Mouse (Mus musculus) skeletal muscle tissue, adult 2 months (tissue): ENCODE data around the gene Mybl2.

ENCODE experiments used
- DNase-seq: peaks from one replicate; pipeline ENCODE4 v3.0.0-alpha.2; 2012; ENCODE audit warnings: low read depth, low spot score

Gene Mybl2

DNA sequence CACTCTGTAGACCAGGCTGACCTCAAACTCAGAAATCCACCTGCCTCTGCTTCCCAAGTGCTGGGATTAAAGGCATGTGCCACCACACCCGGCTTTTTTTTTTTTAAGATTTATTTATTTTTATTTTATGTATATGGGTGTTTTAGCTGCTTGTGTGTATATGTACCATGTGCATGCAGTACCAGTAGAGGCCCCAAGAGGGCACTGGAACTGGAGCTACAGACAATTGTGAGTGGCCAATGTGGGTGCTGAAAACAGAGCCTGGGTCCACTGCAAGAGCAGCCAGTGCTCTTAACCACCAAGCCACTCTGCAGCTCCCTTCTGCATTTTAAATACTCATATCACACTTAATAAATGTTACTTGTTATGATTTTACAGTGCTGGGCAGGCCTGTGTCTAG, 56.2 kb downstream of the Mybl2 start:
- no peak for DNase-seq

DNA sequence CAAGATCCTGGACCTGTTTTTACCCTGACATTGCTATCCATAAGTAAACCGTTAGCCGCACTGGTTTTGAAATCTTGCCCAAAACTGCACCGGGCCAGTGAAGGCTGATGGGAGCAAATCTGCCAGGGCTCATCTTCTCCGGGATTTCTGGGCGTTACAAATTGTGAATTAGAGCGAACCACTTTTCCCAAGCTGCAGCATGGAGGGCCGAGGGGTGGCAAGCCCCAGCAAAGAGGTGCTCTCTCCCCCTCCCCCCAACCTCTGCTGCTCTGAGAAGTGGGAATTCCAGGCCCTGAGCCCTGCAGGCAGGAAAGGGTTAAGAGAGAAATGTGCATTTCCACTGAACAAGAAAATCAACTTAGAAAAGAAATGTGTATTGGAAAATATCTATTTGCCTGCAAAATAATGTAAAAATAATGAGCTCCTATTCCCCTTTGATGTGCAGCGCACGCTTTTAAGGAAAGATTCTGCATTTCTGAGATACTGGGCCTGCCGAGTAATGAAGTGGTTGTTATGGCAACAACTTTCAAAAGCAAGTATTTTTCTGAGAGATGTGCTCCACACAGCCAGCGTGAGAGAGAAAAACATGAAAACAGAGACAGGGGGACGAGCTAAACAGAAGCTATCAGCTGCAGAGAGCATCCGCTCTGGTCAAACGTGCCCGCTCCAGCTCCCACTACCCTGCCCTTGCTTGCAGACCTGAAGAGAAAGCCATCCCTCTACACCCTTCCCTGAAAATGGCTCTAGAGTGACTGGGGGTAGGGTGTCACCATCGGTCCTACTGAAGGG, 57.1 kb downstream of the Mybl2 start:
- no peak for DNase-seq

DNA sequence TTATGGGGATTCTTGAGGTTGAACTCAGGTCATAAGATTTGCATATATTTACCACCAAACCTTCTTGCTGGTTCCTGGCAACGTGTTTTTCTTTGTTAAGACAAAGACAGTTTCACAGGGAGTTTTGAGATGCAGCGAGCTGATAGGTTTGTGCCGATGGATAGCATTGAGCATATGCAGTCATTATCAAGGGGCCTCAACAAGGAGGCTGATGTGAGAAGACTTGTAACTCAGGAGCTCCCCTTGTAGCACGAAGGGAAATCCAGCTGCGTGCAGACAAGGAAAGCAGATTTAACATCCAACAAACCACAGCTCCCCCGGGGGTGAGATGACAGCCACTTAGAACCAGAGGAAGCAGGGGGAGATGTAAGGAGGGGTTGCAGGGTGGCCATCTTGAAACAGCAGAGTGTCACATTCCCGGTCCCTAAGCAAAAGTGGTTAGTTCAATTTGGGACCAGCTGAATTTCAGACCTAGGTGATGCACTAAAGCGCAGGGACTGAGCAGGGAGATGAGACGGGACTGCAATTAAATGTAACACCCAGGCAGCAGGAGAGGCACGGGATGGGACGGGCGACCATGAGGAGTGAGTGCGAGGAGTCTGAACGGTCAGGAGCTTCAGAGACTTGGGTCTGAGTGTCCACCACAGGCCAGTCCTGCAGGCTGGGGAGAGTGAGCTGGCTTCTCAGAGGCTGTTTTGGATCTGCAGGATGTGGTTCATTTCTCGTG, 66.3 kb downstream of the Mybl2 start:
- DNase-seq: no peak

DNA sequence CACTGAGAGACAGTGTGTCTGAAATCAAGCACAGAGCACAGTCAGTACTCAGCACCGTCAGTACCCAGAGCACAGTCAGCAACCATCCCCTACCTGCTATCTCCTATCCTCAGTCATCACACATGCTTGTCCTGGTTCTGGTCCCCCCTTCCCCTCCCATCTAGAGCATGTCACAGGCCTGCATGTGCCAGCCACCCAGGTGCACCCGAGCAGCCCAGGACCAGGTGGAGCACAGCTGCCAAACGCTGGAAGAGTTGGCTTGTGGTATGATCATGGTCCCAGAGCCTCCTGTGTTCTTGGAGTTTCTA, 66.8 kb downstream of the Mybl2 start:
- no peak for DNase-seq

DNA sequence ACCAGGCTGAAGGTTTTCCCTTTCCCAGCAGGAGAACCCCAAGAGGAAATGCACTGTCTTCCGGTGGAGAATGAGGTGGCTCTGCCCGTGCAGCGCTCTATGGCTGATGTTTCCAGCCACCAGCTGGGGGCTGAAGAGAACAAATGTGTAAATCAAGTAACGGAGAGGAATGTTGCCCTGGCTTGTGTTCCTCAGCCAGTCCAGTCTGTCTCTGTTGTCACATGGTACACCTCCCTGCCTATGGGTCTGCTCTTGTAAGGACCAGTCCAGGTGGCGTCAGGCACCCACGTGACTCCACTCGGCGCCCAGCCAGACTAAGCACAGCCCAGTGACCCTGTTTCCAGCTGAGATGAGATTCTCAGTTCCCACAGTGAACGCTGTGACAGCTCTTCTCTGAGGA, 67.8 kb downstream of the Mybl2 start:
- peak; percentile 48 for DNase-seq

DNA sequence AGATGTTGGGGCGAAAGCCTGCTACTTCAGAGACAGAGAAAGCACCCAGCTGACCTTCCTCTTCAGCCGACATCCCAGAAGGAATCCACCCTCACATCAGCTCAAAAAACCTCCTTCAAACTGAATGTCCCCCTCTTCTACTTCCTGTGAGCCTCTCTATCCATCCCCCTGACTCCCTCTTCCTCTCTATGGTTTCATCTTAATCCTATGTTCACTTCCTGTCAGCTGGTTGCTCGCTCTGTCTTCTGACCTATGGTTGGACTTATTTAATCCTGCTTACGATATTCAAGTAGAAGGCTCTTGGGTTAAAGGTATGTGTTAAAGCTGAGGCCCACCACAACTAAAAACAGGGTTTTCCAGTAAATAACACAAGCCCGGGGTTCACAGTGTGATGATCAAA, 69.0 kb downstream of the Mybl2 start:
- DNase-seq: no peak

DNA sequence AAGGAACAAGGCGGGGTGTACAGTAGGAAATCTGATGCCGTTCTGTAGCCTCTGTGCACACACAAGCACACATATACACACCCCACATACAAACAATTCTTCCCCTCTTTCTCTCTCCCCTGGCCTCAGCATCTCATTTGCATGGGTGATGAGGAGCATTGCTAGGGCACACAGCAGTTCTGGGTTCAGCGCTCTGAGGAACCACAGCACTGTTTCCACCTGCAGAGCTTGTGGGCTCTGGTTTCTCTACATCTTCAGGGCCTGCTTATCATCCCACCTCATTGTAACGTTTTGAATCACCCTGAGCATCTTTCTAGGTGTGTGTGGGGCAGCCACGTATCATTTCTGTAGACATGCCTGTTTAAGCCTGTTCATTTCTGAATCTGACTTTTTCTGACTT, 76.3 kb downstream of the Mybl2 start:
- no peak for DNase-seq

DNA sequence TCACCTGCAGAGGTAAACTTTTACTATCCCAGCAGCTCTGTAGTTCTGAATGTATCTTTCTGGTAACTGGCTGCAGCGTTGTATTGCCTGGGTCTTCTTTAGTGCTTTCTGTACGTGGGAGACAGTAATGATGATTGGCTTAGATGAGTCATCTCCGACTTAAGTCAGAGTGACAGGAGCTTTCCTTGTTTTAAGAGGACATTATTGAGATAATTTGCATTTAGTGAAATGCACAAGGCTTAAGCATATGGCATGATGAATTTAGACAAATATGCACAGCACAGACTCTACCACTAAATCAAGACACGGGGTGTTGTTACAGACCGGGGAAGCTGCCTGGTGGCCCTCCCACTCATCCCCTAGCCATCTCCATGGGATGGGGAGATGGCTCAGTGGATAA, 77.8 kb downstream of the Mybl2 start:
- no peak for DNase-seq
